Mouse (Mus musculus): ENCODE results near the gene Sel1l3. TPM values are rescaled to one million over a fixed set of nuclear protein-coding genes. Genes with fewer than 3 reads are reported as not detected.
A peak's percentile ranks its signal among the peaks of the same experiment; 100 is the strongest.

Gene Sel1l3
- 1.5 and 1.6 TPM in 2 replicates for polyA plus RNA-seq (2016; fragmentation: Nextera tagmentation; extraction: Ambion mirVana)

DNA sequence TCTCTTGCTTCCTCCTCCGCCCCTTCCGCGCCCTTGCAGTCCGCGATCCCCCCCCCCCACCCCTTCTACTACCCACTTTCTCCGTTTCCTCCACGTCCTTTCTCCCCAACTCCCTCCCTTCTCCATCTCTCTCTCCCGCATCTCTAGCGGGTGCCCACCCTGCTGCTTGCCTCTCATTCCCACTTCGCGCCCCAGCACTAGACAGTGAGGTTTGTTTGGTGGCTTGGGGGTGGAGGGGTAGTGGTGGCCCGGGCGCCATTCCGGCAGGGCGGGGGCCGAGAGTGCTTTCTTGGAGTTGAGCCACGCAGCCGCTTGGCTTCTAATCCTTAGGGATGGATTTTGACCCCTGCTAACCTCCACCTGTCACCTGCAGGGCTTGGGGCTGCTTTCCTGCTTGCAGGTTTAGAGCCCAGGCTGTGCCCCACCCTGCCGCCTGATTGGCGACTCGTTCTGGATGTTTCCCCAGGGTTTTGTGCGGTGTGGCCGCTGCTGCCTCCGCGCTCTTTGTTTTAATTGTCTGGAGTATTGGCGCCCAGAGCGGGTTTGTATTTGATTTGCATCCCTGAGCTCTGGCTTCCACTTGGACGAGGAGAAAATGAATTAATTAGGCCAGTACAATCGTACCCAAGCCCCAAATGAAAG, at the start of gene Sel1l3:
TSS of gene Sel1l3 (minus strand) at position 217 of the 642 bp plus-strand sequence.
- 1% methylated on average over 24 of the region's 29 CpGs for WGBS
- H3K27me3 ChIP-seq (replicated peaks; ENCODE audit: low read depth, poor library complexity, severe bottlenecking), result peaks cover 82% of the 10 kb centered on the region
- peak within 1 kb of the TSS; percentile 79 for H3K27ac ChIP-seq (replicated peaks)

DNA sequence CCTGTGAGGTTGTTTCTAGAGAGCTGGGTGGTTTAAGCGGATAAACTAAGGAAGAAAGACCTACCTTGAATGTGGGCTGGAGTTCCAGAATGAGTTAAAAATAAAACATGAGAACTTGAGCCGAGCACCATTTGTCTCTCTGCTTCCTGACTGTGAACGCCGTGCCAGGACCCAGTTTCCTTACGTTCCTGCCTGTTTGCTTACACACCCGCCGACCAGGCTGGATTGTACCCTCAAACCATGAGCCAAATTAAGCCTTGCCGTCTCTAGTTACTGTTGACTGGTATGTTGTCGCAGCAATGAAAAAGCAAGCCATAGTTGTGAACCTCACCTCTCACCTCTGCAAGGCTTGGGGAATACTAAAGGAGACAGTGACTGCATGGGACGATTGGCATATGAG, 48.3 kb upstream of the Sel1l3 start:
- WGBS, result 86% methylated on average over 10 of the region's 10 CpGs
- Histone ChIP-seq H3K9me3 (no peaks in the 10 kb centered on the region), H3K4me3 (no peak overlapping the region), H3K27me3 (replicated peaks; ENCODE audit: low read depth, poor library complexity, severe bottlenecking) (peaks cover 29% of the 10 kb centered on the region), H3K4me1 (peaks cover 28% of the 10 kb centered on the region), H3K36me3 (replicated peaks) (no peaks in the 10 kb centered on the region), H3K27ac (replicated peaks) (no peak overlapping the region)
- DNase-seq (ENCODE audit: low spot score), result no peak

More for the DNA sequence above, at the start of gene Sel1l3:
- peak; percentile 52 for DNase-seq (ENCODE audit: low spot score)
- Histone ChIP-seq H3K36me3 (replicated peaks) (no peaks in the 10 kb centered on the region), H3K4me1 (peaks cover 31% of the 10 kb centered on the region), H3K9me3 (no peaks in the 10 kb centered on the region), H3K4me3 (peak within 1 kb of the TSS; percentile 76)

DNA sequence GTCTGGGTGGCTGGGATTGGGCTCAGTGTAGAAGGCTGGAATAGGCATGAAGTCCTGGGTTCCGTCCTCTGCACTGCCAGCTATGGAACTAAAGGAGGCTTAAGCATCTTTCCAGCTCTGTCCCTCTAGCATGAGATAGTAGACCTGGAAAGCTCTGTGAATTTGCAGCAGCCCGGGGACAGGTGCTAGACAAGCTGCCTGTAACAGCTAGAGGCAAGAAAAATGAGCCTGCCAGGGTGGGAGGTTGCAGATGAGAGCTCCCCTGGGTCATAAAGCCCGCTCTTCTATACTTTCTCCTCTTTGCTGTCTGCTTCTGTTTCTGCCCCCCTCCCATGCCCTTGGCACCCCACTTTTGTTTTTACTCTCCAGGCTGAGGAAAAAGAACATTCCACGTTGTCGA, 46.2 kb upstream of the Sel1l3 start:
- H3K9me3 ChIP-seq, result no peaks in the 10 kb centered on the region

DNA sequence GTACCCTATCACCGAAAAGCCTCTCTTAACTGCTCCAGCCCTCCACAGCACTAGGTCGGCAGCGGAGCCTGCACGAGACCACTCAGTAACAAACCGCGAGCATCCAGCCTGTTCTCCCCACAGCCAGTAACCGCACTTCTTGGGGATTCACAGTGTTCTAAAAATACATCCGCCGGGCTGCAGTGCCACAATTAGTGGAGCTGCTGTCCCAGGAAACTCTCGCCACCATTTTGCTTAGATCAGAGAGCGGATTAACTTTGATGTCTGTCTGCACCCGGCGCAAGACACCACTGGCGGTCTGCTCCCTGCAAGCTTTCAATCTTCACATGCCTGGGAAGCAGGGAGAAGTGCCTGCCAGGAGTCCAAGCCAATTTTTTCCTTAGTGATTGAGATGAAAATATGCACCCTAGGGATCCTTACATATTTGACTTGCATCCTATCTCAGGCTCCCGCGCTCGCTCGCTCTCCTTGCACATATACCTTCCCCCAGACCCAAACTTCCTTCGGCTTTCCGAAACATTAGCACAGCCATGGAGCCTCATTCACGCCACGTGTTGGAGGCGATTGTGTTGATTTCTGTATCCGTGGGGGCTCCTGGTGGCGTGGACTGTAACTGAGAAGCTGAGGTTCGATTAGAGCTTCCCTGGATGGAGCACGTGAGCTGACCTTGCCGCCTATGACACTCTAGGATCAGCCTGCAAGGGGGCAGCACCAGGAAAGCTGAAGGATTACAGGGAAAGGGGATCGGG, 44.5 kb upstream of the Sel1l3 start:
- 4% methylated on average over 29 of the region's 29 CpGs for WGBS

More for the DNA sequence above, 46.2 kb upstream of the Sel1l3 start:
- Histone ChIP-seq H3K36me3 (replicated peaks) (no peaks in the 10 kb centered on the region), H3K27me3 (replicated peaks; ENCODE audit: low read depth, poor library complexity, severe bottlenecking) (peaks cover 42% of the 10 kb centered on the region), H3K4me3 (no peak overlapping the region), H3K27ac (replicated peaks) (no peak overlapping the region), H3K4me1 (peaks cover 26% of the 10 kb centered on the region)
- 56% methylated on average over 5 of the region's 5 CpGs for WGBS
- DNase-seq (ENCODE audit: low spot score), result no peak

DNA sequence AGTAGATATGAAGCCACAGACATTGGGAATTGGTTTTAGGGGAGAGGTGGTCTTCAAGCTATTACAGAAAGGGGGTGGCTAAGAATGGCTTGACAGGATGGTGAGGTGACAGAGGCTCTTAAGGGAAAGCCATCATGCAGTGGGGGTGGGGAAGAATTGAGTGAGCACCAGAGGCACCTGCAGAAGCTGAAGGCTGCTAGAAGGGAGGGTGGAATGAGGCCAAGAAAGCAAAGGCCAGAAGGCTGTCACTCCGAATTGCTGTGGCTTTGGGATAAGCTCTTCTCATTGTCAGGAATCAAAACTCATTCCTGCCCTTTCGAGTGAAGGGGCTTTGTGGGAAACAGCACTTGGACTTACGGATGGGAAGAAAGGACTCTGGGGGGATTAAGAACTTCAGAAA, 41.1 kb upstream of the Sel1l3 start:
- WGBS, result 60% methylated on average over 3 of the region's 3 CpGs
- Histone ChIP-seq H3K27me3 (replicated peaks; ENCODE audit: low read depth, poor library complexity, severe bottlenecking) (peaks cover 58% of the 10 kb centered on the region), H3K9me3 (no peaks in the 10 kb centered on the region), H3K4me1 (peaks cover 25% of the 10 kb centered on the region), H3K36me3 (replicated peaks) (no peaks in the 10 kb centered on the region), H3K4me3 (no peak overlapping the region), H3K27ac (replicated peaks) (no peak overlapping the region)
- no peak for DNase-seq (ENCODE audit: low spot score)

More for the DNA sequence above, 44.5 kb upstream of the Sel1l3 start:
- peak; percentile 59 for DNase-seq (ENCODE audit: low spot score)
- Histone ChIP-seq H3K9me3 (no peaks in the 10 kb centered on the region), H3K4me1 (peaks cover 26% of the 10 kb centered on the region), H3K36me3 (replicated peaks) (no peaks in the 10 kb centered on the region), H3K27ac (replicated peaks) (peak overlapping the region; percentile 67), H3K4me3 (peak overlapping the region; percentile 56), H3K27me3 (replicated peaks; ENCODE audit: low read depth, poor library complexity, severe bottlenecking) (peaks cover 46% of the 10 kb centered on the region)

DNA sequence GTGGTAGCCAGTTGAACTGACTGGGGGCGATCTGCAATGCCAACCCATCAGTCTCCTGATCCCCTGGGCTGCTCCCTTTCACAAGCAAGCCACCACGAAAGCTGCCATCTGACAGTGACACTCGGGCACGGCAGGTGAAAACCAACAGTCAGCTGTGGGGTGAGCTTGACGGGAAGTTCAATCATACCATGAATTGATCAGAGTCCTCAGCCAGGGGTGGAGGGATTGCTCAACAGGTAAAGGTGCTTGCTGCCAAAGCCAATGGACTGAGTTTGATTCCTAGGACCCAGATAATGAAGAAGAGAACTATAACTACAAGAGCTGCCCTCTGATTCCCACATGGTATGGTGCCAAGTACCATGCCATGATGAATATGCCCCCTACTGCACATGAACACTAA, 40.4 kb upstream of the Sel1l3 start:
- H3K36me3 ChIP-seq (replicated peaks), result no peaks in the 10 kb centered on the region
- H3K9me3 ChIP-seq, result no peaks in the 10 kb centered on the region
- no peak overlapping the region for H3K27ac ChIP-seq (replicated peaks)
- H3K4me1 ChIP-seq, result peaks cover 31% of the 10 kb centered on the region
- no peak for DNase-seq (ENCODE audit: low spot score)
- 82% methylated on average over 5 of the region's 5 CpGs for WGBS
- no peak overlapping the region for H3K4me3 ChIP-seq
- peaks cover 55% of the 10 kb centered on the region for H3K27me3 ChIP-seq (replicated peaks; ENCODE audit: low read depth, poor library complexity, severe bottlenecking)

DNA sequence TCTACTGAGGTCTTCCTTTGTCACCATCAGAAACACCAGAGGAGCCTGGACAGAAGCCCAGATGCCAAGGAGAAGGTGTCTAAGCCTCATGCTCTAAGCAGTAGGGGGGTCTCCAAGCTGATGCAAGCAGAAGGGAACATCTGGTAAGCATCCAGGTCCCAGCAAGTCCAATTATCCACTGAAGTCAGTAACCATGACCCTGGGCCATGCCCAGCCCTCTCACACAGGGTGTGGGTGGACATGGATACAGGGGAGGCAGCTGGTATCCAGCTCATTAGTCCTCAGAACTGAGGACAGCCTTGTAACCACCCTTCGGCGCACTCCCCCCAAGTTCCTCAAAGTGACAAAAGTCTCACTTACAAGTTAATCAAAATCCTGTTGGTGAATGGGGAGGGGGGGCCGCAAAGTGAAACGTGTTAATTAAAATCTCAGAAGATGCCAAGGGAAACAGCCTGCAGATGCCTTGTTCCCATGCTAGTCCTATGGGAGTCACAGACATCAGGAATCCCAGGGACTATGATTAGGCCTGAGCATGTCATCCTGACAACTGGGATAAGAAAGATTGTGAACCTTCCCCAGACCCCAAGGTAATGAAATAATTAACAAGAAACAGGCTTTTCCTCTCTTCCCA, 35.8 kb upstream of the Sel1l3 start:
- H3K9me3 ChIP-seq, result no peaks in the 10 kb centered on the region
- no peak overlapping the region for H3K4me3 ChIP-seq
- H3K36me3 ChIP-seq (replicated peaks), result no peaks in the 10 kb centered on the region
- WGBS, result 79% methylated on average over 4 of the region's 4 CpGs
- no peak for DNase-seq (ENCODE audit: low spot score)
- peaks cover 13% of the 10 kb centered on the region for H3K4me1 ChIP-seq
- H3K27me3 ChIP-seq (replicated peaks; ENCODE audit: low read depth, poor library complexity, severe bottlenecking), result peaks cover 38% of the 10 kb centered on the region
- no peak overlapping the region for H3K27ac ChIP-seq (replicated peaks)

DNA sequence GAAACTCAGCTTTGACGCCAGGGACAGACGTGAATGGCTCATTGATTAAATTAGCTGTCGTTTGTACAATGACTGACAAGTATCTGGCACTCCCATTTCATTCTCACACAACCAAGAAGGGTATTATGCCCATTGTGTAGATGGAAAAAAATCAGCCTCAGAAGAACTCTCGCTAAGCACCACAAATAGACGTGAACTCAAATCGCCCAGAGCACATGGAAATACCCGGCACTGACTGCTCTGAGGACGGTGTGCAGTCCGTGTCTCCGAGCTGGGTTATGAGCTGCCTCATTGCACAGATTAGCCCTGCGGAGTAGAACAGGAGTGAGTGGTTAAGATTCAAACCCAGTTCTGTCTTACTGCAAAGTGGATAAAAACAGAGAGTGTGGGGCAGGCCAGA, 34.8 kb upstream of the Sel1l3 start:
- no peaks in the 10 kb centered on the region for H3K9me3 ChIP-seq
- no peak overlapping the region for H3K27ac ChIP-seq (replicated peaks)
- H3K36me3 ChIP-seq (replicated peaks), result no peaks in the 10 kb centered on the region
- no peak overlapping the region for H3K4me3 ChIP-seq
- H3K4me1 ChIP-seq, result peaks cover 13% of the 10 kb centered on the region
- WGBS, result 59% methylated on average over 11 of the region's 11 CpGs
- DNase-seq (ENCODE audit: low spot score), result no peak
- peaks cover 38% of the 10 kb centered on the region for H3K27me3 ChIP-seq (replicated peaks; ENCODE audit: low read depth, poor library complexity, severe bottlenecking)

DNA sequence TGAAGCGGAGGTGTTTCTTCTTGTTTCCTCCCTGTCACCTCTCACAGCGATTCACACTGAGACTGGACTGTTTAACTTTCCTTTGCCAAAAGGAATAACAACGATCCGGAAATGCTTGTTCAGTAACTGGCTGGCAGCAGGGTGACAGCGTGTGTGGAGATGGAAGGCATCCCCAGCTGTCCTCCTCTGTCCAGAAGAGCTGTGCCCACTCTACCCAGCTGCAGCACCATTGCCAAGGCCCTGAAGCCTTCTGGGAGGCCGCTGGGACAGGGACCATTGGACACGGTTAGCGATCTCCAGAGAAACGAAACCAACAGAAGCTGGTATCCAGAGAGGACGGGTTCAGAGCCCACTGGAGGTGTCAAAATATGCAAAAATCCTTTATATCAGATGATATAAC, 30.2 kb upstream of the Sel1l3 start:
- Histone ChIP-seq H3K27ac (replicated peaks) (no peak overlapping the region), H3K27me3 (replicated peaks; ENCODE audit: low read depth, poor library complexity, severe bottlenecking) (peaks cover 24% of the 10 kb centered on the region; the same call in 1 of the 2 replicates), H3K9me3 (no peaks in the 10 kb centered on the region), H3K36me3 (replicated peaks) (no peaks in the 10 kb centered on the region), H3K4me1 (peaks cover 24% of the 10 kb centered on the region), H3K4me3 (no peak overlapping the region)
- WGBS, result 85% methylated on average over 10 of the region's 10 CpGs
- no peak for DNase-seq (ENCODE audit: low spot score)

DNA sequence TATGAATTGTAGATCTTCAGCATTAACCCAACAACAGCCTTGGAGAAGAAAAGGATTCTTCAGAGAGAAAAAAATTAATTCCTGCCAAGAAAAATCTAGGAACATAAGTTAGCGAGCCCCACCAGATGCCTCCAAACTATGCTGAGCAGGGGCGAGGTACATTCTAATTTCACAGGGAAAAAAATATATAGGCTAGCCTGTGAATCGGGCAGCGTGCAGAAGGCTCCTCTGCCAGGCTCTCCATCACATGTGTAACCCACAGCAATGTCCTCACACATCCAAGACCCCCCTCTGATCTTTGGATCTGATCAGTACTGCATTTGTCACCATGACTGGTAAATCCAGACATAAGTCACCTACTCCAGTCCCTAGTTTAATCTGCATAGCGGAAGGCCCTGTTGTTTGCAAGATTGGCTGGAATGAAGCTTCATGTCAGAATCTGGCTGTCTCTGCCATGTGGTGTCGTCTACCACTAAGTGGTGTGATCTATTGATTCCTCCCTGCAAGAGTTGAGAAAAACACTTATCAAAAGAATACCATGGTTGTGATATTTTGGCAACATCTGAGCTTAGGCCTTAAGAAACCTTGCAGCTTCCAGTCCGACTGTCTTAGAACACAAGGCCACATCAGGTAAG, 29.3 kb upstream of the Sel1l3 start:
- no peak for DNase-seq (ENCODE audit: low spot score)
- Histone ChIP-seq H3K4me3 (no peak overlapping the region), H3K27ac (replicated peaks) (no peak overlapping the region), H3K4me1 (peaks cover 19% of the 10 kb centered on the region), H3K36me3 (replicated peaks) (no peaks in the 10 kb centered on the region), H3K27me3 (replicated peaks; ENCODE audit: low read depth, poor library complexity, severe bottlenecking) (peaks cover 24% of the 10 kb centered on the region; the same call in 1 of the 2 replicates), H3K9me3 (no peaks in the 10 kb centered on the region)
- 93% methylated on average over 7 of the region's 7 CpGs for WGBS

DNA sequence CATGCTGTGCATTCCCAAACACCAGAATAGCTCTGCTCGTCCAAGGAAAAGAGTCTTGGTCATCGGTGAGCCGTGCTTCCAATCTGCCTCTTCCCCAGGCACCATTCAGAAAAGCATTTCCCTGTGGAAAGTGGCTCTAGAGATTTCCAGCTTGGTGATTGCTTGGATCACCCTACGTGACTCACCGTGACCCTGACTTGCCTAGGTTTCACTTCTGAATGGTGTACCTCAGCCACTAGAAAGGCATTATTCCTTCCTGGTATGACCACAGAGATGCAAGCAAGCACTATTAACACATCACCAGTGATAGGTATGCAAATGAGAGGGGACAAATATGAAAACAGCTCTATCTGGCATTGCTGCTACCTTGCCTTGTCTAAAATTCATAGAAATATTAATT, 28.2 kb upstream of the Sel1l3 start:
- peaks cover 19% of the 10 kb centered on the region for H3K4me1 ChIP-seq
- H3K9me3 ChIP-seq, result no peaks in the 10 kb centered on the region
- H3K36me3 ChIP-seq (replicated peaks), result no peaks in the 10 kb centered on the region
- H3K27me3 ChIP-seq (replicated peaks; ENCODE audit: low read depth, poor library complexity, severe bottlenecking), result peaks cover 18% of the 10 kb centered on the region; the same call in 1 of the 2 replicates
- DNase-seq (ENCODE audit: low spot score), result no peak
- WGBS, result 84% methylated on average over 5 of the region's 5 CpGs
- H3K27ac ChIP-seq (replicated peaks), result no peak overlapping the region
- no peak overlapping the region for H3K4me3 ChIP-seq

DNA sequence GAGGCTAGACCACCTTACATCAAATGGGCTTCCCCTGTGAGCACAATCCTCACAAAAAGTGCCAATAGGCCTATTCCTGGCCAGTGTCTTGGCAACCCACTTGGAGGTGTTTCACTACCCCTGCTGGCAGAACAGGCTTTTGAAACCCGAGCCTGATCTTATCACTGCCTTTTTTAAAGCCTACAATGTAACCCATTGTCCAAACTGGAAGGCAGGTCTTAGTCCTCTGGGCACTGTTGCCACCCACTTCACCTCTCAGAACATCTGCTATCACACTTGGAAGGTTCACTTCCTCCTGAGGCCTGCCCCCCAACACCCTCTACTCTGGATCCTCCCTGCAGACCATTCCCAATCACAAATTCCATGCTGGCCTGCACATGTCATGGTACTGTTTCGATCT, 27.4 kb upstream of the Sel1l3 start:
- 0 out of 2 replicates have a peak, but pooled peaks cover 9% of the 10 kb centered on the region for H3K27me3 ChIP-seq (replicated peaks; ENCODE audit: low read depth, poor library complexity, severe bottlenecking)
- no peaks in the 10 kb centered on the region for H3K36me3 ChIP-seq (replicated peaks)
- no peaks in the 10 kb centered on the region for H3K9me3 ChIP-seq
- H3K27ac ChIP-seq (replicated peaks), result no peak overlapping the region
- H3K4me3 ChIP-seq, result no peak overlapping the region
- DNase-seq (ENCODE audit: low spot score), result no peak
- H3K4me1 ChIP-seq, result peaks cover 21% of the 10 kb centered on the region
- 51% methylated on average over 2 of the region's 2 CpGs for WGBS
